Mouse (Mus musculus) lung, embryonic 16.5 days (tissue): ENCODE measurements around the gene Lca5. TPM values are rescaled to one million over a fixed set of nuclear protein-coding genes. Genes with fewer than 3 reads are reported as not detected.

Experiments
- ATAC-seq: fragments of 200-750 bp; cut with Nextera tagmentation; 2 replicates; pipeline ENCODE4 v1.8.0; 2017; ENCODE audit warnings: low read depth, mild to moderate bottlenecking, moderate library complexity
- H3K27ac ChIP-seq: fragments of 300-500 bp; sonication (generic); 2 replicates; pipeline ENCODE4 v1.5.1; 2014; ENCODE audit warnings: mild to moderate bottlenecking, control low read depth, low read length
- H3K27me3 ChIP-seq: fragments of 300-500 bp; sonication (generic); 2 replicates; pipeline ENCODE4 v1.6.1; 2014; ENCODE audit warnings: low read depth, low read length, mixed read lengths; ENCODE audit not compliant: control insufficient read depth, insufficient read depth
- H3K36me3 ChIP-seq: fragments of 300-500 bp; sonication (generic); 2 replicates; pipeline ENCODE4 v1.6.1; 2014; ENCODE audit warnings: low read length; ENCODE audit not compliant: control insufficient read depth, insufficient read depth
- H3K4me1 ChIP-seq: fragments of 300-500 bp; sonication (generic); replicated peaks from 2 replicates; pipeline ENCODE4 v1.6.1; 2014; ENCODE audit warnings: low read length, mixed read lengths; ENCODE audit not compliant: control insufficient read depth, insufficient read depth
- H3K4me2 ChIP-seq: fragments of 300-500 bp; sonication (generic); 2 replicates; pipeline ENCODE4 v1.6.1; 2014; ENCODE audit warnings: low read depth, low read length, control low read depth
- H3K4me3 ChIP-seq: fragments of 300-500 bp; sonication (generic); 2 replicates; pipeline ENCODE4 v1.5.1; 2014; ENCODE audit warnings: mild to moderate bottlenecking, low read length, control low read depth
- H3K9ac ChIP-seq: fragments of 300-500 bp; sonication (generic); 2 replicates; pipeline ENCODE4 v1.6.1; 2014; ENCODE audit warnings: low read length, control low read depth
- H3K9me3 ChIP-seq: fragments of 300-500 bp; sonication (generic); 2 replicates; pipeline ENCODE4 v1.6.1; 2016; ENCODE audit warnings: low read length; ENCODE audit not compliant: control insufficient read depth
- WGBS: fragments of 180-500 bp; shearing (Covaris S2); extraction: QIAGEN DNeasy Blood & Tissue Kit; methylation state at CpG from one replicate; pipeline ENCODE4 v1.1.7; 2014; 5-methylcytosine and 5-hydroxymethylcytosine counted together
- polyA plus RNA-seq: library from polyadenylated mRNA; unstranded; fragments of >200 nt; fragmentation: Nextera tagmentation; extraction: Ambion mirVana; gene quantifications from 2 replicates; pipeline ENCODE4 v1.2.1, GENCODE M21; 2015

The Lca5 gene
- 15.2 and 15.7 TPM in 2 replicates for polyA plus RNA-seq

DNA sequence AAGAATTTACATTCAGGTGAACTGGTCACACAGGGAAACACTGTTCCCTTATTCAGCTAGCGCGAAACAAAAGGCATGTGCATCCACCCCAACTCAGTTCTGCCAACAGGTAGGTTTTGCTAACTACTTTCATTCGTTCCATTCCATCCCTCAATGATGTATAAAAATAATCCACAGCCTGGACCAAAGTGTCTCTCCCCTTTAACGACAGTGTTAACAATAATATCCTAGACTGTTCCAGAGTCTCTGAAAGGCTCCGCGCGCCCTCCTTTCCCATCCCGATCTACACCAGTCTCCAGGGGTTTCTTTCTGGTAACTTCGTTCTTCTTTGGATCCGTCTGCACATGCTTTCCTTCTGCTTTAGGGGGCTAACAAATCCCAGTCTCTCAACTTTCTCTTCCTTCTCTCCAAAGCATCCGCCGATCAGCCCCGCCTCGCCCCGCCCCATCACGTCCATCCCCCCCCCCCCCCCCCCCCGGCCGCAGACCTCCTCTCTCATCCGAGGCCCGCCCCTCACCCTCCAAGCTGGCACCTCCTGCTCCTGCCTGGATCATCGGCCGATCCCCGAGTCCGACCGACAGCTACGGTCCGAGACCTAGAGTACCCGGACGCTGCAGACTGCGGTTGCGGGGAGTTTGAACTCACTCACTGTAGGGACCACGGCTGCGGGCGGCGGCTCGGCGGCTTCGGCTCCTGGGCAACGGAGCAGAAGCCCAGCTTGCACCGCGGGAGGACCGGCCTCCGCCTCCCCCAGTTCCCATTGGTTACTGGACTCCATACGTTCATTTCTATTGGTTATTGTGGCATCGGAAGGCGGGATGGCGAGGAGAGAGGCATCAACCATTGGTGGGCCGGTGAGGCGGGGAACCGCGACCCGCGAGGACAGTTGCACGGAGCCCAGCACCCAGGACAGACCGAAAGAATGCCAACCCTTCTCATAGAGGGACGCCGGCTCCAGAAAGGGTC is at the start of gene Lca5:
Lca5 (minus strand) TSS at position 736 of the 966 bp plus-strand sequence.
- Histone ChIP-seq H3K9ac (peak within 1 kb of the TSS; percentile 76), H3K36me3 (no peaks in the 10 kb centered on the region), H3K4me2 (peak within 1 kb of the TSS; percentile 56), H3K9me3 (no peaks in the 10 kb centered on the region), H3K27me3 (no peaks in the 10 kb centered on the region), H3K4me1 (peaks cover 9% of the 10 kb centered on the region), H3K4me3 (peak within 1 kb of the TSS; percentile 81), H3K27ac (peak within 1 kb of the TSS; percentile 94)
- under 1% methylated on average over 47 of the region's 57 CpGs for WGBS
- peak; percentile 100 for ATAC-seq

DNA sequence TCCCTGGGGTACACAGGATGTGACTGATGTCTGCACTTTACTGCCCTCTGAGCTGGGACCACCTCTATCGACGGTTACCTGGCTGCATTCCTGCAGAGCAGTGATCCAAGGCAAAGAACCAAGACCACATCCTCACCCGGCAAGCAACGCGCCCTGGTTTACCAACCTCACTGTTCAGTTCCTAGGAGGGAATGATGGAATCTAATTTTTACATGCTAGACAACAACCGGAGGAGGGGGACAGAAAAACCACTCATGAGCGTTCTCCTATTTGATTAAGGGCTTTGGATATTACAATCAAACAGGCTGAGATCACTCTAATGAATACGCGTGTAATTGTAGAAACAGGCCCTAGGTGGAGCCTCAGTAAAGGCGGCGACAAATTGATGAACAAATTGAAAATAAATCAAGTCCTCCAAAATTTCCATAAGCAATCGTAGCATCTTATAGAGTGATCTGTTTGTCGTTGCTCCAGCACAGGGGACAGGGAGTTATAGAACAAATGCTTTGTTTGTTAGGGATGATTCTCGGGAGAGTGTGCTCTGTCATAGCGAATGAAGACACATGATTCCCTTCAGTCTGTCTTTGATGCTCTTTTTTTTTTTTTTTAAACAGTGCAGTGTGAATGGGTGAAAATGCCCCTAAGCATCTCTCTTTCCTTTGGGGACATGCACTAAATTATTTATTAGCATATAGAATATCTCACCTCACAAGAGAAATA is 47.7 kb upstream of the Lca5 start:
- Histone ChIP-seq H3K9me3 (no peaks in the 10 kb centered on the region), H3K9ac (no peak overlapping the region), H3K36me3 (no peaks in the 10 kb centered on the region), H3K27ac (no peak overlapping the region), H3K27me3 (no peaks in the 10 kb centered on the region), H3K4me3 (no peak overlapping the region), H3K4me2 (no peak overlapping the region), H3K4me1 (0 out of 2 replicates have a peak, but pooled peaks cover 4% of the 10 kb centered on the region)
- no peak for ATAC-seq
- WGBS, result 32% methylated on average over 15 of the region's 15 CpGs

DNA sequence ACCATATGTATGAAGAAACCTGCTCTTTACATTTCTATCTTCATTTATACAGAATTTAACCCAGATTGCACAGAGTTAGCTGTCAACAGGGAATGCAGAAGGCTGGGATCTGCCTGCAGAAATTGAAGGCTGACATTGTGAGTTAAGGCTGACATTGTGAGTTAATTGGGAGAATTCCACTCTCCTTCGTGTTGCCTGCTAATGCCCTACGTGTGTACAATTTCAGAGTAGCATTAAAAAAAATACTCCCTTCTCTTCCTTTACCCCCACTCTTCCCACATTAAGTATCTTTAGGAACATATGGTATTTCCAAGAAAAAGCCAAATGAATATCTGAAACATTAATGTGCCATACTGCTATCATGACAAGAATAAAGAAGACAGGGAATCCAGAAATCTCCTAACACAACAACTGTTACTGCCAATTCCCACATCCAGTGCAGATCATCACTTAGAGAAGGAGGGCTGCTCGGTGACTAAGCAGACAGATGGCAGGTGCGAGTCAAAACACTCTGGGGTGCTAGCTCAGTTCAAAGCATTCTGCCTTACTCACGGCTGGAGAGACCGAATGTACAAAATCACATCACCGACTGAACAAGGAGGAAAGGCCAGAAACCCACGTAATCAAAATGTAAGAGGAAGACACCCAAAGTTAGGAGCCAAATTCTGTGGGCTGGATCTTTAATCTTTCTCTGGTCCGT is 47.0 kb upstream of the Lca5 start:
- Histone ChIP-seq H3K9me3 (no peaks in the 10 kb centered on the region), H3K36me3 (no peaks in the 10 kb centered on the region), H3K9ac (no peak overlapping the region), H3K27ac (no peak overlapping the region), H3K27me3 (no peaks in the 10 kb centered on the region), H3K4me3 (no peak overlapping the region), H3K4me1 (0 out of 2 replicates have a peak, but pooled peaks cover 4% of the 10 kb centered on the region), H3K4me2 (no peak overlapping the region)
- WGBS, result 34% methylated on average over 9 of the region's 9 CpGs
- no peak for ATAC-seq

DNA sequence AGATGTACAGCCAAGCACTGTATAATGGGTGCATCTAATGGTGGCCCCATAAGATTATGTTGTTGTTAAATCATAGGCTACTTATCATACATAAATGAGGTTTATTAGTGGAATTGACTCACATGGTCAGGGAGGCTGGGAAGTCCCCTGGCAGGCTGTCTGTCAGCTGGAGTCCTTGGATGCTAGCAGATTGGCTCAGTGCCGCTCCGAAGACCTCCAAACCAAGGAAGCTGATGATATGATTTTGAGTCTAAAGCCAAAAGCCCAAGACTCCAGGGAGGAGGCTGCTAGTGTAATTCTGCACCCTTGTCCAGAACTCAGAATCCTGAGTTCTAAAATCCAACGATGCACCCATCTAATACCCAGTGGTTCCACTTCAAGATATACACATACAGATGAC is 45.0 kb upstream of the Lca5 start:
- Histone ChIP-seq H3K4me3 (no peak overlapping the region), H3K36me3 (no peaks in the 10 kb centered on the region), H3K4me1 (peaks cover 4% of the 10 kb centered on the region; the same call in 1 of the 2 replicates), H3K4me2 (no peak overlapping the region), H3K27ac (no peak overlapping the region), H3K9me3 (no peaks in the 10 kb centered on the region), H3K9ac (no peak overlapping the region), H3K27me3 (no peaks in the 10 kb centered on the region)
- no peak for ATAC-seq
- WGBS, result 86% methylated on average over 3 of the region's 3 CpGs

DNA sequence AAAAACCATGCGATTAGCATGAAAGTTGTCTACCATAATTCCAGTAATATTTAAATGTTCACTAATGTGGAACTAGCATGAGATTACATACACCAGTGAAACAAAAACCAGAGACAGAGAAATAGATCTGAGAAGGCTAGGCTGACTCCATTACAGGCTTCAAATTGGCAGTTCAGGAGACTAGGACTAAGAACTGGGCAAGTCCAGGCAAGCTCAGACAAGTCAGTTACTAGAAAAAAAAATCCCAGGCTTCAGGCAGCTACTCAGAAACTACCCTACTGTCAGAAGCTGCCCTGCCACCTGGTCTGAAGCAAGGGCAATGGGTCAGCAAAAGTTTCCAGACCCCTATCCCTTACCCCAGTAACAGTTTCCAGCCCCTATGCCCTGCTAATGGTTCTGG is 44.4 kb upstream of the Lca5 start:
- WGBS, result 94% methylated on average over 1 of the region's 1 CpGs

DNA sequence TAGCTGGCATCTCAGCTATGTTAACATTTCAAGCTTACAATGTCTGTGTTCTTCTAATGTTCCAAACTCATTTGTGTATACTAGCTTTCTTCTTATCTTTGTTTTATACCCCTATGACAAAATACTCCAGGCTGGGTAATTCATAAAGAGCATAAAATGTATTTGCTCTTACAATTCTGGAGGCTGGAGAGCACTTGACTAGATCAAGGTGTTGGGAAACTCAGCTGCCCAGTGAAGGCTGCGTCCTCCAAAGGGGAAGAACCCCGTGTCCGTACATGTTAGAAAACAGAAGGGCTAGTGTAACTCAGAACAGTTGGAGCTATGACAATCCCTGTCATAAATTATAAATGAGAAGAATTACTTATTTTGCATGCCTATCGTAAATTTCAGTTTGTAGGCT is 42.5 kb upstream of the Lca5 start:
- Histone ChIP-seq H3K27me3 (no peaks in the 10 kb centered on the region), H3K4me1 (peaks cover 4% of the 10 kb centered on the region; the same call in 1 of the 2 replicates), H3K4me3 (no peak overlapping the region), H3K9ac (no peak overlapping the region), H3K4me2 (no peak overlapping the region), H3K27ac (no peak overlapping the region), H3K9me3 (no peaks in the 10 kb centered on the region), H3K36me3 (no peaks in the 10 kb centered on the region)
- 59% methylated on average over 4 of the region's 4 CpGs for WGBS
- ATAC-seq, result peak; percentile 49

More for the DNA sequence above, 44.4 kb upstream of the Lca5 start:
- Histone ChIP-seq H3K9me3 (no peaks in the 10 kb centered on the region), H3K27ac (no peak overlapping the region), H3K36me3 (no peaks in the 10 kb centered on the region), H3K4me1 (peaks cover 4% of the 10 kb centered on the region; the same call in 1 of the 2 replicates), H3K4me2 (no peak overlapping the region), H3K27me3 (no peaks in the 10 kb centered on the region), H3K9ac (no peak overlapping the region), H3K4me3 (no peak overlapping the region)
- ATAC-seq, result no peak

DNA sequence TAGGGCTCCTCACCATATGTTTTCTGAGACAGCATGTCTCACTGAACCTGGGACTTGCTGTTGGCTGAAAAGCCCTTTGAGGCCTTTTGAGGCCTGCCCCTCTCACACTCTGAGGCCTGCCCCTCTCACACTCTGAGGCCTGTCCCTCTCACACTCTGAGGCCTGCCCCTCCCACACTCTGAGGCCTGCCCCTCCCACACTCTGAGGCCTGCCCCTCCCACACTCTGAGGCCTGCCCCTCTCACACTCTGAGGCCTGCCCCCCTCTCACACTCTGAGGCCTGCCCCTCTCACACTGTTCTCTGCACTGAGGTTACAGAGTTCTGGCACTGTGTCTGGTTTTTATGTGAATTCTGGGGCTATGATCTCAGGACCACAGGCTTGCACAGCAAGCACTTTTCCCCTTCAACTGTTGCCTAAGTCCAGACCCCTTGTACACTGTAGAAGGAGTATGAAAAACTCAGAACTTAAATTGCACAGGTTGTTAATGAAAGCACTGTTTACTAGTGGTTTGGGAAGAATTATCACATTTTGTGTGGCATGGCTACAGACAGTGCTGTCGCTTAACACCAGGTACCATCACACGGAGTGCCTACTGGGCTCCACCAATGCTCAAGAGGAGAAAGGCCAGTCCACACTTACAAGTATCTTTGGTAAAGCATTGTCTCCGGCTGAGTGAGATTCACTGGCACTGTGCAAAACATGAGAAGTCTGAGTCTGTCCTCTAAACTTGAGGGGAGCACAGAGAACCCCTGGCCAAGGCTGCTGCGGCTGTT is 41.4 kb upstream of the Lca5 start:
- Histone ChIP-seq H3K4me3 (no peak overlapping the region), H3K4me2 (no peak overlapping the region), H3K27me3 (no peaks in the 10 kb centered on the region), H3K4me1 (peaks cover 4% of the 10 kb centered on the region; the same call in 1 of the 2 replicates), H3K36me3 (no peaks in the 10 kb centered on the region), H3K27ac (peak overlapping the region; percentile 26; the same call in 1 of the 2 replicates), H3K9me3 (no peaks in the 10 kb centered on the region), H3K9ac (no peak overlapping the region)
- 73% methylated on average over 4 of the region's 4 CpGs for WGBS
- ATAC-seq, result peak; percentile 82

DNA sequence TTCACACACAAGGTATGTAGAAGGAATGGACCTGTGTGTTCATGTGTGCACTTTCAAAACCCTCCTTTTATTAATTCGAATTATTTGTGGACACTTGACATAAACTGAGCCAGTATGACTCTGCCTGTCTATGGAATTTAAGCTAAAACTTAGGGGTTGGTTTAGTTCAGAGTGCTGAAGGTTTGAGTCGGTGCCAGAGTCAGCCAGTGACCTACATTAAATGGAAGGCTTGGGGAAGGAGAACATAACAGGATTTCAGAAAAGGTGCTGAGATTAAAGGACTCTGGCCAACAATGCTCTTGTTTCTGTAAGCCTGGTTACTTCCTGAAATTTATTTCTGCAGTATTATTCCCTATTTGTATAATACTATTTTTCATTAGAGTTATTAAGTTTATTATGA is 28.9 kb upstream of the Lca5 start:
- 75% methylated on average over 2 of the region's 2 CpGs for WGBS
- no peak for ATAC-seq

More for the DNA sequence above, 28.9 kb upstream of the Lca5 start:
- no peak overlapping the region for H3K4me3 ChIP-seq
- H3K9ac ChIP-seq, result no peak overlapping the region
- no peaks in the 10 kb centered on the region for H3K36me3 ChIP-seq
- H3K9me3 ChIP-seq, result no peaks in the 10 kb centered on the region
- no peak overlapping the region for H3K27ac ChIP-seq
- no peaks in the 10 kb centered on the region for H3K4me1 ChIP-seq
- H3K4me2 ChIP-seq, result no peak overlapping the region
- no peaks in the 10 kb centered on the region for H3K27me3 ChIP-seq
